Mouse (Mus musculus) olfactory bulb, adult 2 months (tissue): ENCODE results near the gene Plek.

Experiments
- CTCF ChIP-seq: fragments of 200-500 bp; IDR thresholded peaks from 2 replicates; pipeline ENCODE4 v1.5.1; 2012; ENCODE audit warnings: low read depth, mild to moderate bottlenecking, low read length, moderate library complexity; ENCODE audit not compliant: insufficient read depth
- POLR2A ChIP-seq: fragments of 200-500 bp; IDR thresholded peaks from 2 replicates; pipeline ENCODE4 v1.6.1; 2012; ENCODE audit warnings: mild to moderate bottlenecking, low read depth, low read length, moderate library complexity; ENCODE audit not compliant: insufficient read depth

- TF ChIP-seq CTCF: no peak
- TF ChIP-seq POLR2A: no peak
Measured at GRCm38 (mm10) chr11:17008498-17008941, 43.7 kb downstream of the Plek start.
